Mouse (Mus musculus) stomach, embryonic 15.5 days (tissue): ENCODE data around the gene Acox1. TPM values are rescaled to one million over a fixed set of nuclear protein-coding genes. Genes with fewer than 3 reads are reported as not detected.

ENCODE experiments used
- ATAC-seq: fragments of 200-750 bp; cut with Nextera tagmentation; 2 replicates; pipeline ENCODE4 v1.8.0; 2017; ENCODE audit warnings: low read depth, moderate number of reproducible peaks, moderate TSS enrichment; ENCODE audit not compliant: insufficient read depth, low FRiP score
- H3K27ac ChIP-seq: fragments of 300-500 bp; sonication (generic); 2 replicates; pipeline ENCODE4 v1.5.1; 2015; ENCODE audit warnings: mild to moderate bottlenecking, inconsistent platforms
- H3K27me3 ChIP-seq: fragments of 300-500 bp; sonication (generic); replicated peaks from 2 replicates; pipeline ENCODE4 v1.6.1; 2015; ENCODE audit warnings: inconsistent platforms
- H3K36me3 ChIP-seq: fragments of 300-500 bp; sonication (generic); 2 replicates; pipeline ENCODE4 v1.6.1; 2015; ENCODE audit warnings: inconsistent platforms
- H3K4me1 ChIP-seq: fragments of 300-500 bp; sonication (generic); 2 replicates; pipeline ENCODE4 v1.6.1; 2015; ENCODE audit warnings: inconsistent platforms
- H3K4me2 ChIP-seq: fragments of 300-500 bp; sonication (generic); 2 replicates; pipeline ENCODE4 v1.6.1; 2015; ENCODE audit warnings: mild to moderate bottlenecking, inconsistent platforms
- H3K4me3 ChIP-seq: fragments of 300-500 bp; sonication (generic); replicated peaks from 2 replicates; pipeline ENCODE4 v1.5.1; 2015; ENCODE audit warnings: inconsistent platforms
- H3K9ac ChIP-seq: fragments of 300-500 bp; sonication (generic); 2 replicates; pipeline ENCODE4 v1.6.1; 2015; ENCODE audit warnings: inconsistent platforms
- H3K9me3 ChIP-seq: fragments of 300-500 bp; sonication (generic); 2 replicates; pipeline ENCODE4 v1.6.1; 2016; ENCODE audit warnings: inconsistent platforms
- whole genome bisulfite sequencing: fragments of 180-500 bp; shearing (Covaris S2); methylation state at CpG from one replicate; pipeline ENCODE4 v1.1.7; 2015; 5-methylcytosine and 5-hydroxymethylcytosine counted together
- polyA plus RNA-seq: library from polyadenylated mRNA; unstranded; fragments of >200 nt; fragmentation: Nextera tagmentation; extraction: Ambion mirVana; gene quantifications from 2 replicates; pipeline ENCODE4 v1.2.1, GENCODE M21; 2015

Acox1 gene
- polyA plus RNA-seq, 1 experiment from 2014 or later, result 33.6 TPM

DNA sequence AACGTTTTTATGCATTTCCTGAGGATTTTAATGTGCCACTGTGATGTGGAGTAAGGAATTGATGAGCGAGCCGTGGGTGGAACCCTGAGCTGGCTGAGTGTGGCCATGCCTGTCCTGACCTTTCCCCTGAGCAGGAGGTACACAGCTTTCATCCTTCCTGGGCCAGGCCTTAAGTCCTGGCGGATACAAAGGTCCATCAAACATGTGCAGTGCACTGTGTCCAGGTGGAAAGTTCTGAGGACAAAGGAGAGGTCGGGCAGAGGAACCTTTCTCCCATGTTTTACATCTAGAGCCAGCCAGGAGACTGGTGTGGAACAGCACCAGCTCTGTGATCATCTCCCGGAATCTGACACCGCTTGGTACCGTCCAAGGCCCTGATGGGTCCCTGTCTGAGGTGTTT is 10.4 kb upstream of the Acox1 start:
- H3K27ac ChIP-seq, result no peak overlapping the region
- WGBS, result 72% methylated on average over 8 of the region's 8 CpGs

DNA sequence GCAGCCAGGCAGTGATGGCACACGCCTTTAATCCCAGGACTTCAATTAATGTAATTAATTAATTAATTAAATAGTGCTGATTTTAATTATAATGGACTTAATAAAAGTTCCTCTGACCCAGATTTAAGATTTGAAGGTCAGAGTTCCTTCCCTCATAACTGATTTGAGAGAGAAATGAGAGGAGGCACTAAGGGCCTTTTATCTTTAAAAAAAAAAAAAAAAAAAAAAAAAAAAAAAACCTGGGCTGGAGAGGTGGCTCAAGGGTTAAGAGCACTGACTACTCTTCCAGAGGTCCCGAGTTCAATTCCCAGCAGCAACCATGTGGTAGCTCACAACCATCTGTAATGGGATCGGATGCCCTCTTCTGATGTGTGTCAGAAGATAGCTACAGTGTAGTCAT is 9.8 kb upstream of the Acox1 start:
- Histone ChIP-seq H3K9me3 (no peaks in the 10 kb centered on the region), H3K4me2 (no peak overlapping the region), H3K36me3 (peaks cover 4% of the 10 kb centered on the region), H3K4me3 (no peak overlapping the region), H3K27ac (no peak overlapping the region), H3K27me3 (no peaks in the 10 kb centered on the region), H3K4me1 (no peaks in the 10 kb centered on the region; the same call in 1 of the 2 replicates), H3K9ac (no peak overlapping the region)
- whole genome bisulfite sequencing, result 80% methylated on average over 3 of the region's 3 CpGs
- no peak for ATAC-seq

More for the DNA sequence above, 10.4 kb upstream of the Acox1 start:
- H3K9me3 ChIP-seq, result no peaks in the 10 kb centered on the region
- H3K4me2 ChIP-seq, result no peak overlapping the region
- peaks cover 4% of the 10 kb centered on the region for H3K36me3 ChIP-seq
- ATAC-seq, result no peak
- H3K27me3 ChIP-seq, result no peaks in the 10 kb centered on the region
- H3K9ac ChIP-seq, result no peak overlapping the region
- no peak overlapping the region for H3K4me3 ChIP-seq
- H3K4me1 ChIP-seq, result no peaks in the 10 kb centered on the region; the same call in 1 of the 2 replicates

DNA sequence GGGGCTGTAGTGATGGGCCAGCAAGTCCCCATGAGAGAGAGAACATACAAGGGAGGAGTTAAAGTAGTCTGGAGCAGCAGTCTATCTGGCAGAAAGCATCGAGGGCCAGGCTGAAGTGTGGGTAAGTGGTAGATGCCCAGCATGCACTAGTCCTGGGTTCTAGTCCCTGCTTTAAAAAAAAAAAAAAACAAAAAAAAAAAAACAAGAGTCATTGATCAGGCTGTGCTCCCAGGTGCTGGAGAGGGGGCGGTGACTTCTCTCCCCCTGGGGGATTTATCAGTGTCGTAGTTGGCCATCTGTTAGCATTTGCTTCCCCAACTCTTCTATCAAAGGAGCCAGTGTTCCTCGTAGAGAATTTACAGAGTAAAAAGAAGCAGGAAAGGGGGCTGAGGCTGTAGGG is 7.8 kb upstream of the Acox1 start:
- WGBS, result 72% methylated on average over 4 of the region's 4 CpGs
- H3K27me3 ChIP-seq, result no peaks in the 10 kb centered on the region

DNA sequence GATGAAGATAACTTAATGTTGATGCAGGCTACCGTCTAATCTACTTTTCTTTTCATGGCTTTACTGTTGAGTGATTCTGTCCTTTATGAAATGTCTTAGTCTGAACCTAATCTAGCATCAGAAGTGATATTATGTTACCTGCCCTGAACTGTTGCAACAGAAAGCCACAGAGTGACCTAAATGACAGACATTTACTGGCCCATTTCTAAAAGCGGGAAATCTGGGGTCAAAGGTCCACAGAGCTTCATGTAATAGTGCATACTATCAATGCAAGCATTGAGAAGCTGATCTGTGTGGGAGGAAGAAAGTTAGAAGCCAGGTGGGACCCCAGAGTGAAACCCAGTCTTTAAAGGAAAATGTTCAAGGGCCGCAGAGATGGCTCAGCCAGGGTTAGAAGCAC is 4.3 kb upstream of the Acox1 start:
- Histone ChIP-seq H3K4me1 (no peaks in the 10 kb centered on the region; the same call in 1 of the 2 replicates), H3K27me3 (no peaks in the 10 kb centered on the region), H3K27ac (no peak overlapping the region), H3K36me3 (peaks cover 4% of the 10 kb centered on the region), H3K9ac (no peak overlapping the region), H3K4me3 (no peak overlapping the region), H3K9me3 (no peaks in the 10 kb centered on the region), H3K4me2 (no peak overlapping the region)
- WGBS, result 86% methylated on average over 3 of the region's 3 CpGs
- no peak for ATAC-seq

More for the DNA sequence above, 7.8 kb upstream of the Acox1 start:
- ATAC-seq, result no peak
- Histone ChIP-seq H3K9me3 (no peaks in the 10 kb centered on the region), H3K27ac (no peak overlapping the region), H3K9ac (no peak overlapping the region), H3K4me3 (no peak overlapping the region), H3K36me3 (peaks cover 4% of the 10 kb centered on the region), H3K4me1 (no peaks in the 10 kb centered on the region; the same call in 1 of the 2 replicates), H3K4me2 (no peak overlapping the region)

DNA sequence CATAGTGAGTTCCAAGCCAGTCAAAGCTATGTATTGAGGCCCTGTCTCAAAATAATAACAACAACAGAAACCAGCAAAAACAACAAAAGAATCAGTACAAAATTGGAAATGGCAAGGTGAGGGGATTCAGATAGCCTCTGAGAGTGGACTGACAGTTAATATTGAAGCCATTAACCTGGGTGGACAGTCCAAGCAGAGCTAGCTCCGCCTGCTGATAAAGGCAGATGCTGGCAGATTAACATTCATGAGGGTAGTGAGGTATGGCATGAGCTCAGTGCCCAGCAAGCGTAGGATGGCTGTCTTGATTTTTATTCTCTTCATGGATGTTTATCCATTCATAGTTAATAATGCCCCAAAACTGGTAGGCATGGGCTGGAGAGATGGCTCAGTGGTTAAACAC is 2.3 kb upstream of the Acox1 start:
- H3K27ac ChIP-seq, result no peak overlapping the region
- peaks cover 6% of the 10 kb centered on the region; the same call in 1 of the 2 replicates for H3K36me3 ChIP-seq
- no peak overlapping the region for H3K4me3 ChIP-seq
- H3K4me1 ChIP-seq, result no peaks in the 10 kb centered on the region; the same call in 1 of the 2 replicates
- H3K9ac ChIP-seq, result no peak overlapping the region
- no peaks in the 10 kb centered on the region for H3K9me3 ChIP-seq
- ATAC-seq, result no peak
- no peak overlapping the region for H3K4me2 ChIP-seq
- WGBS, result 93% methylated on average over 2 of the region's 2 CpGs
- H3K27me3 ChIP-seq, result no peaks in the 10 kb centered on the region

DNA sequence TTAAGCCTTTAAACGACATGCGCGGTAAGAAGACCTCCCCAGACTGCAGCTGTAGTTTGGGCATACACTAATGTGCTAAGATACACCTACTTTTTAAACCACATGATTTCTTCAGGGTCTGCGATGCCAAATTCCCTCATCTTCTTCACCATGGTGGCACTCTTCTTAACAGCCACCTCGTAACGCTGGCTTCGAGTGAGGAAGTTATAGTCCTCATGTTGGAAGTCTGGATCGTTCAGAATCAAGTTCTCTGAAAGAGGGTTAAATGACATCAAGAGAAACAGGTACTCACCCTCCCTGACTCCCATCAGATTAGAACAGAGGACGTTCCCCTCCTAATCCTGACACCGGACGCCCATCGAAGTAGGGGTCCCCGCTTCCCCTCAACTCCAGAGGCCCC is 713 bp downstream of the Acox1 start:
- ATAC-seq, result no peak
- Histone ChIP-seq H3K4me1 (peaks cover 3% of the 10 kb centered on the region; the same call in 1 of the 2 replicates), H3K36me3 (peaks cover 6% of the 10 kb centered on the region; the same call in 1 of the 2 replicates), H3K27ac (peak overlapping the region; percentile 94), H3K4me2 (peak overlapping the region; percentile 67), H3K9ac (peak overlapping the region; percentile 73), H3K4me3 (peak overlapping the region; percentile 65), H3K9me3 (no peaks in the 10 kb centered on the region), H3K27me3 (no peaks in the 10 kb centered on the region)
- 20% methylated on average over 13 of the region's 13 CpGs for WGBS

DNA sequence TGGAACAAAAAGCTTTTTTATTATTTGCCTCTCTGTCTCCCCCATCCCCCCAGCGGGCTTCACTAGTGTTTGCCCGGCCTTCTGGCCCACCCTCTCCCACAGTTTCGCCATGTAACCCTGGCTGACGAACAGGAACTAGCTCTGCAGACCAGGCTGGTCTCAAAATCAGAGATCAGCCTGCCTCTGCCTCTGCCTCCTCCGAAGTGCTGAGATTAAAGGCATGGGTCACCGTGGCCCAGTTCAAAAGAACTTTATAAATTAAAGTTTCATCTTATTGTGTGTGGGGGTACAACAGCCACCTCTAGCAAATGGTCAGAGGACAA is 1.3 kb downstream of the Acox1 start:
- H3K9me3 ChIP-seq, result no peaks in the 10 kb centered on the region
- H3K9ac ChIP-seq, result no peak overlapping the region
- 84% methylated on average over 6 of the region's 6 CpGs for whole genome bisulfite sequencing
- peaks cover 6% of the 10 kb centered on the region; the same call in 1 of the 2 replicates for H3K36me3 ChIP-seq
- H3K27ac ChIP-seq, result no peak overlapping the region
- peaks cover 3% of the 10 kb centered on the region; the same call in 1 of the 2 replicates for H3K4me1 ChIP-seq
- 0 out of 2 replicates have a peak overlapping the region, but pooled peaks have one; percentile 12 for H3K4me3 ChIP-seq
- H3K27me3 ChIP-seq, result no peaks in the 10 kb centered on the region
- no peak for ATAC-seq
- H3K4me2 ChIP-seq, result peak overlapping the region; percentile 67; the same call in 1 of the 2 replicates

DNA sequence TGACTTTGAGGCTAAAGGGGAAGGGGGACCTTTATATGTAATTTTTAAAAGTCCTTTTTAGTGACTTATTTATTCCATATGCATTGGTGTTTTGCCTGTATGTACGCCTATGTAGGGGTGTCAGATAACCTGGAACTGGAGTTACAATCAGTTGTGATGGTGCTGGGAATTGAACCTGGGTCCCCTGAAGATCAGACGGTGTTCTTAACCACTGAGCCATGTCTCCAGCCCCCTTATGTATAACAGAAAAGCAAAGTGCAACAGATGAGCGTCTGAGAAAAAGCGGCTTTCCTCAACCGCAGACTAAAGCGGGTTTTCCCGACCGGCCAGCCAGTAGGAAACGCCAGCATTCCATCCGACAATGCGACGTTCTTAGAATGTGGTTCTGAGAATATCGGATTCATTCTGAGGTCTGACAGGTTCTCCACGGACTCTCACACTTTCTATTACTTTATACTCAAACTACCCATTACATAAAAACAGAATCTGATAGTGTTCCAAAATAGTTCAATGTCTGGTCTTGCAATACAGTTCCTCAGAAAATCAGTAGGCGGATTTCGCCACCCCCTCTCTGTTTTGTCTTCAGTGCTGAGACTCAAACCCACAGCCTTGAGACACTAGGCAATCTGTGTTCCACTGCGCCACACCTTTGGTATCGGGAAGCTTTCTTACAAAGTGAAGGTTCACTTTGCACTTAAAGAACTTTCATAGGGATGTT is 1.8 kb downstream of the Acox1 start:
- H3K9ac ChIP-seq, result no peak overlapping the region
- no peaks in the 10 kb centered on the region for H3K9me3 ChIP-seq
- peaks cover 6% of the 10 kb centered on the region; the same call in 1 of the 2 replicates for H3K36me3 ChIP-seq
- ATAC-seq, result no peak
- H3K4me1 ChIP-seq, result peaks cover 3% of the 10 kb centered on the region; the same call in 1 of the 2 replicates
- no peak overlapping the region for H3K4me3 ChIP-seq
- H3K27ac ChIP-seq, result no peak overlapping the region
- H3K27me3 ChIP-seq, result no peaks in the 10 kb centered on the region
- peak overlapping the region; percentile 67; the same call in 1 of the 2 replicates for H3K4me2 ChIP-seq
- WGBS, result 95% methylated on average over 18 of the region's 18 CpGs

DNA sequence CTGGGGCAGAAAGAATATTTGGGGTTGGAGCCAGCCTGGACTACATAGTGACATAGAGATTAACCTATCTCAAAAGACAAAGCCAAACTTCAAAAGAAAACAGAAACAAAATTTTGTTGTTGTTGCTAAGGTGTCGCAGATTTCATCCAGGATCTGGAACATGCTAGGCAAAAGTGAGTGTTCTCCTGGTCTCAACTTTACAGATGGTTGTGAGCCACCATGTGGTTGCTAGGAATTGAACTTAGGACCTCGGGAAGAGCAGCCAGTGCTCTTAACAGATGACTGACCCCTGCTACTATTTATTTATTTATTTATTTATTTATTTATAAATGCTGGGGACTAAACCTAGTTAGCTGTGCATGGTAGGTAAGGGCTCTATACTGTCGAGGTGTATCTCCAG is 2.5 kb downstream of the Acox1 start:
- 85% methylated on average over 3 of the region's 3 CpGs for WGBS
- no peaks in the 10 kb centered on the region for H3K9me3 ChIP-seq
- no peaks in the 10 kb centered on the region for H3K27me3 ChIP-seq
- peaks cover 3% of the 10 kb centered on the region; the same call in 1 of the 2 replicates for H3K4me1 ChIP-seq
- H3K9ac ChIP-seq, result no peak overlapping the region
- H3K27ac ChIP-seq, result no peak overlapping the region
- ATAC-seq, result no peak
- no peak overlapping the region for H3K4me3 ChIP-seq
- H3K4me2 ChIP-seq, result no peak overlapping the region
- H3K36me3 ChIP-seq, result peaks cover 6% of the 10 kb centered on the region; the same call in 1 of the 2 replicates

DNA sequence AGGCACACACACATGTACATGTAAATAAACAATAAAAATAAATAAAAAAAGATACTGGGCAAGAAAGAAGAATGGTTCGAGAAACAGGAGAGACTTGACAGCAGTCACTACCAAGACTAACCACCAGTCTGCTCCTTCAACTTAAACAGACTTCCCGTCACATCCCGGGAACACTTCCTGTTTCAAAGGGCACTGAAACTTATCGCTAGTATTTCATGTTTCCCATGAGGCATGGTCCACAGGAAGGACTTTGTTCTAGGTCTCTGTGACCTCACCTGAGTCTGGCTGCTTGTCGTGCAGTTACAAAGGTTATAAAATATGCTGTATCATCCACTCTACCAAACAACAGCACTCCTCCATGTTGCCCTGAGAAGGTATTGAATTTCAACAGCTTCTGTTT is 3.6 kb downstream of the Acox1 start:
- ATAC-seq, result no peak
- no peaks in the 10 kb centered on the region for H3K9me3 ChIP-seq
- no peaks in the 10 kb centered on the region for H3K27me3 ChIP-seq
- H3K27ac ChIP-seq, result peak overlapping the region; percentile 23; the same call in 1 of the 2 replicates
- H3K4me3 ChIP-seq, result no peak overlapping the region
- peaks cover 10% of the 10 kb centered on the region; the same call in 1 of the 2 replicates for H3K36me3 ChIP-seq
- WGBS, result 60% methylated on average over 5 of the region's 5 CpGs
- peaks cover 3% of the 10 kb centered on the region; the same call in 1 of the 2 replicates for H3K4me1 ChIP-seq
- no peak overlapping the region for H3K9ac ChIP-seq
- H3K4me2 ChIP-seq, result 0 out of 2 replicates have a peak overlapping the region, but pooled peaks have one; percentile 19

DNA sequence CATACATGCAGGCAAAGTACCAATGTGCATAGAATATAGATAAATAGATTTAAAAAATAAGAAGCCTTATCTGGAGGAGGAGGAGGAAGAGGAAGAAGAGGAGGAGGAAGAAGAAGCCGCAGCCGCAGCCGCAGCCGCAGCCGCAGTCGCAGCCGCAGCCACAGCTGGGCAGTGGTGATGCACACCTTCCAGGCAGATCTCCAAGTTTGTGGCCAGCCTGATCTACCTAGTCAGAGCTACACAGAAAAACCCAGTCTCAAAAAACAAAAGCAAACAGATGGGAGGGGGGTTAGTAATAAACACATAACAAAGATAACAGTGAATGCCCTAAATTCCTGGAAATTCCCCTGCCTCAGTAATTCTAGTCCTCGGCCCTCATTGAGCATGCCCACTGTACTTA is 4.2 kb downstream of the Acox1 start:
- H3K9me3 ChIP-seq, result no peaks in the 10 kb centered on the region
- ATAC-seq, result no peak
- H3K9ac ChIP-seq, result no peak overlapping the region
- H3K4me3 ChIP-seq, result no peak overlapping the region
- peaks cover 3% of the 10 kb centered on the region; the same call in 1 of the 2 replicates for H3K4me1 ChIP-seq
- peaks cover 10% of the 10 kb centered on the region; the same call in 1 of the 2 replicates for H3K36me3 ChIP-seq
- 0 out of 2 replicates have a peak overlapping the region, but pooled peaks have one; percentile 19 for H3K4me2 ChIP-seq
- 85% methylated on average over 8 of the region's 8 CpGs for WGBS
- no peaks in the 10 kb centered on the region for H3K27me3 ChIP-seq
- H3K27ac ChIP-seq, result no peak overlapping the region

DNA sequence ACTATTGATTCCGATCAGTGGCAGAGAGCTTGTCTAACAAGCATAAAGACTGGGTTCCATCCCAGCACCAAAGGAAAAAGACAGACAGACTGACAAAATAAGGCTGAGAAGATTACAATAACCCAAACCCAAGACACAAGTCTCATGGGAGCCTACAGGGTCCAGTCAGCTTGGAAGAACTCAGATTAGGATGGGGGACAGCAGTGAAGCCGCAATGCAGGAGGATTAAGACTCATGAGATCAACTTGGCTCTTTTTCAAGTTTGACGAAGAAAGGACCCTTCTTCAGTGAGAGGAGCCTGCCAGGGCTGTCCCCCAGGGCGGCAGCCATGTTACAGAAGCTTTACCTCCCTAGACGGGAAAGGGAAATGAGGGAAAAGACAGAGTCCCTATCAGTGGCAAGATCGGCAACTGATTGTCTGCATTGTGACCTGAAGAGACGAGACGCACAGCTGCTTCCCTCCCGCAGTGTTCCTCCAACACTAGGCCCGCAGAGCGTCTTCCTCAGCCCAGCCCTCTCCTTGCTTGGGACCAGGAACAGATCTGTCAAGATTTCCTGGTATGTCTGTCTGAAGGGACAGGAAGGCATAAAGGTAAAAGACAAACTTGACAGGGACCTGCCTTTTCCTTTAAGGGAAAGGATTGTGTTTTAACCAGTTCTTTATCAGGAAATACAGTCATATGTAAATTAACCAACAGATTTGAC is 11.5 kb downstream of the Acox1 start:
- 62% methylated on average over 11 of the region's 11 CpGs for WGBS
- H3K4me2 ChIP-seq, result no peak overlapping the region
- H3K27me3 ChIP-seq, result no peaks in the 10 kb centered on the region
- H3K4me3 ChIP-seq, result no peak overlapping the region
- H3K9ac ChIP-seq, result no peak overlapping the region
- no peak overlapping the region for H3K27ac ChIP-seq
- ATAC-seq, result no peak
- peaks cover 15% of the 10 kb centered on the region; the same call in 1 of the 2 replicates for H3K36me3 ChIP-seq
- no peaks in the 10 kb centered on the region for H3K9me3 ChIP-seq
- H3K4me1 ChIP-seq, result no peaks in the 10 kb centered on the region
